Mouse (Mus musculus): ENCODE results near the gene Gpr180.

GRCm38 (mm10) chr14:118131931-118132641, 4.9 kb upstream of the Gpr180 start:
- TF ChIP-seq POLR2A (IDR thresholded peaks at IDR 0.05; ENCODE audit: extremely low read depth, insufficient read depth, low read length) (no peak), CTCF (IDR thresholded peaks at IDR 0.05; ENCODE audit: low read depth, low read length) (no peak)

Data from liver, adult 2 months (tissue).